Mouse (Mus musculus) urinary bladder, adult 2 months (tissue): ENCODE data around the gene Olfr1490. TPM values are rescaled to one million over a fixed set of nuclear protein-coding genes. Genes with fewer than 3 reads are reported as not detected.
"Not testable (repeated sequence)": the region's sequence is repeated elsewhere in the genome, so short reads cannot be mapped to it uniquely, and the experiment has no call there.

Source experiments
- DNase-seq: peaks from one replicate; pipeline ENCODE4 v3.0.0; 2022; ENCODE audit warnings: low spot score
- polyA plus RNA-seq: library from polyadenylated mRNA; depleted of rRNA; stranded (reverse); fragments of >200 nt; gene quantifications from 2 replicates; pipeline ENCODE4 v1.2.3, GENCODE M21; 2012; rRNA removed

Olfr1490 gene
- not detected in 2 replicates for polyA plus RNA-seq

DNA sequence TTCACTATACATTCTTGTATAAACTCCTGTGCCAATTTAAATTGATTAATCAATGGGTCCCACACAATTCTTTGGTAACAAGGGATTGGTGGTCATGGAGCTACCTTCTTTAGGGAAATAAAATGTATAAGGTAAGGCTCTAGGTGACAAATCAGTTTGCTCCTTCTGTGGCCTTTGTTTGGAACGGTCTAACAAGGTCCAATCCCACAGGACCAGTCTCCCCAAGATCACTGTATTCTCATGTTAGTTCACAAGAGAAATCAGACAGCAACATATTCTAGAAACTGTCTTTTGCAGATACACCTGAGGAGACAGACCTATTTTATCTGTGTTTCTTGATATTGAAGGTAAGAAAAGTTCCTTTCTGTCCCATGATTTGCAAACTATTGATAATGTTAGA, at the start of gene Olfr1490:
Gene Olfr1490 (plus strand): TSS at position 301 of the 400 bp plus-strand sequence.
- DNase-seq: no peak

DNA sequence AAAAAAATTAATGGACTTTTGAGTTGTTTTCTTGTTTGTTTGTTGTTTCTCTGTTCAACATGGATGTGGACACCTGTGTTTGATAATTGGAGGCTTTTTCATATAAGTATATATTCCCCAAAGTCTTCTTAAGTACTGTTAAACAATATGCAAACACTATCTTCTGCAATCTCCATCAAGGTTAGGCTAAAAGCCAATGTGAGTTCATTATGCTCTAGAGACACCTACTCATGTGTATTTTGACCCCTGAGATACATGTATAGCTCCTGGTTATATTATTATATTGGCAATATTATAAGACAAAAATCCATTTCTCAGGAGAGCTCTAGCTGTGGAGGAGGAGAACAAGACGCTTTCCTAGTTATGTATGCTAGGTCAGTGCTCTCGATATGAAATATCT, 33.8 kb upstream of the Olfr1490 start, which contains the start of gene Olfr1487:
Gene Olfr1487 (plus strand): TSS at position 301 of the 400 bp plus-strand sequence.
- DNase-seq: not testable (repeated sequence)

DNA sequence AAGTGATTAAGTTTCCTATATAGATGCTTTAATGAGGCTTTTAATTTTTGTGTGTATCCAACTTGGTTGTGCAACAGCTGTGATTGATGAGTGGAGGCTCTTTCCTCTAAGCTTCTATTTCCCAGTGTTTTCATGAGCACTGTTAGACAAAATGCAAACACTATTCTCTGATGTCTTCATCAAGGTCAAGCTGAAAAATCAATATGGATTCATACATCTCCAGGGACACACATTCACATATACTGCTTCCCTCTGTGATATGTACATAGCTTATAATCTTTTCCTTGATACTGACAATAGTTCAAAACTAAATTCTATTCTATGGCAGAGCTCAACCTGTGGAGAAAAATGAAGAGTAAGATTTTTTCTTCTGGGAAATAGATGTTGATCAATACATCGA, 19.6 kb upstream of the Olfr1490 start, which contains the start of gene Olfr1489:
Gene Olfr1489 (plus strand): TSS at position 301 of the 400 bp plus-strand sequence.
- DNase-seq: no peak

DNA sequence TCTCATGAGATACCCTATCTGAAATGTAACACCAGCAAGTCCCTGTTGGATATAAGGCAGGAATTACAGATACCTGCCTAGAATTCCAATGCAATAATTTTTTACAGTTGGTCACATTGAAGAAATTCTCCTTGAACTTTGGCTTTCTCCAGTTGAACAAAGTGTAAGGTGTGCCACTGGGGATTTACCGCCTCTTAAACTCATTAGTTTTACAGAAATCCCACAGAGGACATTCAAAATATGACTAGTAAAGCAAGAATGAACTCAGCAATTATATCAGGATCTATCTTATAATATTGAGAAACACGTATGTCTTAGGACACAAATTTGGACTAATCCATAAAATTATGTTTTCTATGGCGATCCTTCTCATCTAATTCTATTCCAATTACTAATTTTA, 46.1 kb downstream of the Olfr1490 start, which contains the start of gene Olfr1491:
Gene Olfr1491 (plus strand): TSS at position 301 of the 400 bp plus-strand sequence.
- no peak for DNase-seq

Other genes starting within 250 kb of the Olfr1490 start
- gene Olfr1469, start 243.2 kb upstream of the Olfr1490 start, polyA plus RNA-seq: not detected in 2 replicates
- gene Olfr1471, start 207.7 kb upstream of the Olfr1490 start, polyA plus RNA-seq: not detected in 2 replicates
- not detected in 2 replicates for gene Olfr1472, start 195.0 kb upstream of the Olfr1490 start, polyA plus RNA-seq
- not detected in 2 replicates for gene Olfr1474, start 181.5 kb upstream of the Olfr1490 start, polyA plus RNA-seq
- not detected in 2 replicates for gene Olfr1475, start 170.9 kb upstream of the Olfr1490 start, polyA plus RNA-seq
- gene Olfr1477, start 150.5 kb upstream of the Olfr1490 start, polyA plus RNA-seq: not detected in 2 replicates
- not detected in 2 replicates for gene Olfr1480, start 123.2 kb upstream of the Olfr1490 start, polyA plus RNA-seq
- gene Olfr1484, start 67.6 kb upstream of the Olfr1490 start, polyA plus RNA-seq: not detected in 2 replicates
- gene Olfr1487, start 33.7 kb upstream of the Olfr1490 start, polyA plus RNA-seq: not detected in 2 replicates
- not detected in 2 replicates for gene Olfr1489, start 19.5 kb upstream of the Olfr1490 start, polyA plus RNA-seq
- gene Olfr1491, start 46.2 kb downstream of the Olfr1490 start, polyA plus RNA-seq: not detected in 2 replicates
- gene Olfr1493-ps1, start 72.2 kb downstream of the Olfr1490 start, polyA plus RNA-seq: not detected in 2 replicates
- not detected in 2 replicates for gene Olfr1494, start 88.6 kb downstream of the Olfr1490 start, polyA plus RNA-seq
- gene Olfr1495, start 113.5 kb downstream of the Olfr1490 start, polyA plus RNA-seq: not detected in 2 replicates
- not detected in 2 replicates for gene Olfr1496, start 126.8 kb downstream of the Olfr1490 start, polyA plus RNA-seq
- not detected in 2 replicates for gene Olfr1497, start 147.1 kb downstream of the Olfr1490 start, polyA plus RNA-seq
- gene Olfr1499, start 168.4 kb downstream of the Olfr1490 start, polyA plus RNA-seq: not detected in 2 replicates
- not detected in 2 replicates for gene Olfr1500, start 179.4 kb downstream of the Olfr1490 start, polyA plus RNA-seq
- gene Olfr1501, start 199.6 kb downstream of the Olfr1490 start, polyA plus RNA-seq: not detected in 2 replicates
- not detected in 2 replicates for gene Olfr1502, start 210.7 kb downstream of the Olfr1490 start, polyA plus RNA-seq
- not detected in 2 replicates for gene Olfr1504, start 246.8 kb downstream of the Olfr1490 start, polyA plus RNA-seq